In the genomic region with DNA sequence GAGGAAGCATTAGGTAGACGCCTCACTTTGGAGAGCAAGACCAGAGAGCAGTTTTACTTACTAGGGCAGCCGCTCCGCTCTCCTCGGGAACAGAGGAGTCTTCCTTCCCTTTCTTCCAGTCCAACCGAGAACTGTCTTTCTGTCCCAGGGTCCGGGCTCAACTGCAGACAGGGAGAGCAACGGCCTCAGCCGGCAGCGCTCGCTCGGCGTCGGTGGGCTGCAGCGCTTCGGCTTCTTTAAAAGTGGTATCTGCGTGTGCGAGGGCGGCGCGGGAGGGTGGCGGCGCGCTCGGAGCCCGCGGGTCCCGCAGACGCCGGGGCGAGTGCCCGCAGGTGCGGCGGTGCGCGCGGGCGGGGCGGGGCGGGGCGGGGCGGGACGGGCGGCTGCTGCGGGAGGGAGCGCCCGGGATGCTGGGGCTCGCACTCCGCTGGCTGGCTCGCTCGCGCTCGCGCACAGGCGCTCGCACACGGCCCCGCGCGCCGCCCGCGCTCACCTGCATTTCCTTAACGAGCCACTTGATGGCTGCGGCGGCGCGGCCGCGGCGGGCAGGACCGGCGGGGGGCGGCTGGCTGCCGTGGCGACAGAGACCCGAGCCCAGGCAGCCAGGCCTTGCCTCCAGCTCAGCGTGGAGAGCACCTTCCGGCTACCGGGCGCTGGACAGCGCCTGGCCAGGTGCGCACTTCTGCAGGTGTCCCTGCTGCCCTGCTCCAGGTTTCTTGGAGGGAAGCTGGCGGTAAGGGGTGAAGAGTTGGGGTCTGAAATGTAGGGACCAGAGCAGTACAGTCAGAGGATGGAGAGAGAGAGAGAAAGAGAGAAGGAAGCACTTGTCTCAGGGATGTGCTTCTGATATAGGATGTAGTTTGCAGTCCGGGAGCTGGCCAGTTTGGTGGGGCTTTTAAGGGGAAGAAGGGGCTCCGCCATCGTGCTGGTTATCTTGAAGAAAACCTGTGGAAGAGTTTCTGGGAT, we compare ENCODE assay signal across 9 mouse cellular contexts. TPM values are rescaled to one million over a fixed set of nuclear protein-coding genes. Genes with fewer than 3 reads are reported as not detected.
DNase-seq lines count a peak whose midpoint lies in the region; ATAC-seq lines count a peak whose summit lies in the region.
"Had no signal": no experiment of that assay in that cellular context is flagged by ENCODE, and none has a peak within 500 bp of the region (broad histone marks: within the 10 kb centered on the region; RNA-seq: fewer than 3 reads in every experiment).

A gene (minus strand): TSS at position 433 of the 966 bp plus-strand sequence.

- H3K36me3 ChIP-seq in heart, embryonic 13.5 days, result no peaks in the 10 kb centered on the region
- no peaks in the 10 kb centered on the region for H3K36me3 ChIP-seq in forebrain, embryonic 13.5 days (ENCODE audit: poor library complexity, severe bottlenecking)
- no peaks in the 10 kb centered on the region for H3K36me3 ChIP-seq in intestine, embryonic 15.5 days
- H3K36me3 ChIP-seq in limb, embryonic 13.5 days, result no peaks in the 10 kb centered on the region

- 2% methylated on average over 59 of the region's 86 CpGs for WGBS in heart, embryonic 13.5 days
- under 1% methylated on average over 38 of the region's 86 CpGs for WGBS in forebrain, embryonic 13.5 days
- WGBS in intestine, embryonic 15.5 days, result 2% methylated on average over 53 of the region's 86 CpGs
- WGBS in limb, embryonic 13.5 days, result under 1% methylated on average over 49 of the region's 86 CpGs

- H3K27me3 ChIP-seq in heart, embryonic 13.5 days (replicated peaks), result peaks cover 43% of the 10 kb centered on the region
- H3K27me3 ChIP-seq in forebrain, embryonic 13.5 days, result no peaks in the 10 kb centered on the region; the same call in 1 of the 2 replicates
- H3K27me3 ChIP-seq in intestine, embryonic 15.5 days (replicated peaks), result peaks cover 7% of the 10 kb centered on the region; the same call in 1 of the 2 replicates
- H3K27me3 ChIP-seq in limb, embryonic 13.5 days, result peaks cover 39% of the 10 kb centered on the region
- H3K27me3 ChIP-seq: CH12.LX had no signal

- peak within 1 kb of the TSS; percentile 81 for H3K4me2 ChIP-seq in heart, embryonic 13.5 days
- H3K4me2 ChIP-seq in forebrain, embryonic 13.5 days, result peak within 1 kb of the TSS; percentile 81
- H3K4me2 ChIP-seq in intestine, embryonic 15.5 days (replicated peaks), result peak within 1 kb of the TSS; percentile 90
- H3K4me2 ChIP-seq in limb, embryonic 13.5 days (replicated peaks), result peak within 1 kb of the TSS; percentile 84

- peaks cover 4% of the 10 kb centered on the region; the same call in 1 of the 2 replicates for H3K4me1 ChIP-seq in heart, embryonic 13.5 days
- 0 out of 2 replicates have a peak, but pooled peaks cover 3% of the 10 kb centered on the region for H3K4me1 ChIP-seq in forebrain, embryonic 13.5 days
- no peaks in the 10 kb centered on the region for H3K4me1 ChIP-seq in intestine, embryonic 15.5 days (replicated peaks)
- no peaks in the 10 kb centered on the region; the same call in 1 of the 2 replicates for H3K4me1 ChIP-seq in limb, embryonic 13.5 days

- no peak for ATAC-seq in heart, embryonic 13.5 days (ENCODE audit: extremely low read depth, insufficient number of reproducible peaks, low FRiP score, low TSS enrichment)
- peak; percentile 85 for ATAC-seq in cerebellum, adult (ENCODE audit: insufficient number of reproducible peaks, low FRiP score, low TSS enrichment)
- ATAC-seq in forebrain, embryonic 13.5 days, result peak; percentile 94
- ATAC-seq in intestine, embryonic 15.5 days, result peak; percentile 98
- peak; percentile 84 for ATAC-seq in limb, embryonic 13.5 days (ENCODE audit: low FRiP score, low read depth)

- peak within 1 kb of the TSS; percentile 69 for H3K9ac ChIP-seq in heart, embryonic 13.5 days
- peak within 1 kb of the TSS; percentile 65 for H3K9ac ChIP-seq in forebrain, embryonic 13.5 days
- peak within 1 kb of the TSS; percentile 40; the same call in 1 of the 2 replicates for H3K9ac ChIP-seq in intestine, embryonic 15.5 days
- H3K9ac ChIP-seq in limb, embryonic 13.5 days, result peak within 1 kb of the TSS; percentile 57

- H3K27ac ChIP-seq in heart, embryonic 13.5 days (replicated peaks), result no peak within 1 kb of the TSS
- peak within 1 kb of the TSS; percentile 66 for H3K27ac ChIP-seq in forebrain, embryonic 13.5 days
- no peak within 1 kb of the TSS for H3K27ac ChIP-seq in intestine, embryonic 15.5 days
- no peak within 1 kb of the TSS for H3K27ac ChIP-seq in limb, embryonic 13.5 days

- no peaks in the 10 kb centered on the region for H3K9me3 ChIP-seq in heart, embryonic 13.5 days
- no peaks in the 10 kb centered on the region for H3K9me3 ChIP-seq in forebrain, embryonic 13.5 days (replicated peaks)
- no peaks in the 10 kb centered on the region for H3K9me3 ChIP-seq in intestine, embryonic 15.5 days
- no peaks in the 10 kb centered on the region for H3K9me3 ChIP-seq in limb, embryonic 13.5 days

- no peak for DNase-seq in heart, adult 8-10 months (ENCODE audit: low spot score)
- DNase-seq in retina, embryonic 14.5 days (ENCODE audit: low spot score), result peak; percentile 77
- DNase-seq in spleen, postnatal 10 days (ENCODE audit: low spot score in 2 of 2), result no peak

- peak within 1 kb of the TSS; percentile 70 for H3K4me3 ChIP-seq in heart, embryonic 13.5 days
- peak within 1 kb of the TSS; percentile 56 for H3K4me3 ChIP-seq in forebrain, embryonic 13.5 days
- H3K4me3 ChIP-seq in intestine, embryonic 15.5 days (replicated peaks), result peak within 1 kb of the TSS; percentile 55
- peak within 1 kb of the TSS; percentile 56 for H3K4me3 ChIP-seq in limb, embryonic 13.5 days

RNA-seq across cellular contexts. Expression of the gene that starts here (rescaled TPM):
- 10.4 and 13.2 TPM in 2 replicates for polyA plus RNA-seq in heart, embryonic 13.5 days (2015; fragmentation: Nextera tagmentation; extraction: Ambion mirVana)
- total RNA-seq in heart, adult 8-10 months (2022), result 10 to 100 TPM in 1 of 4 experiments, 1 to 10 TPM in 3; 5.5 to 10.7 (median 7.3) TPM
- polyA plus RNA-seq in forebrain, embryonic 13.5 days (2015; fragmentation: Nextera tagmentation; extraction: Ambion mirVana), result 53.8 and 56.5 TPM in 2 replicates
- 12.9 and 14.0 TPM in 2 replicates for polyA plus RNA-seq in intestine, embryonic 15.5 days (2015; fragmentation: Nextera tagmentation; extraction: Ambion mirVana)
- polyA plus RNA-seq in limb, embryonic 13.5 days (2015; fragmentation: Nextera tagmentation; extraction: Ambion mirVana), result 35.0 and 38.6 TPM in 2 replicates
- total RNA-seq: CH12.LX had no signal
